Mouse (Mus musculus): ENCODE data around the gene Prrt2. TPM values are rescaled to one million over a fixed set of nuclear protein-coding genes. Genes with fewer than 3 reads are reported as not detected.
A peak's percentile ranks its signal among the peaks of the same experiment; 100 is the strongest.

Prrt2 gene
- polyA plus RNA-seq, 1 experiment = not detected

DNA sequence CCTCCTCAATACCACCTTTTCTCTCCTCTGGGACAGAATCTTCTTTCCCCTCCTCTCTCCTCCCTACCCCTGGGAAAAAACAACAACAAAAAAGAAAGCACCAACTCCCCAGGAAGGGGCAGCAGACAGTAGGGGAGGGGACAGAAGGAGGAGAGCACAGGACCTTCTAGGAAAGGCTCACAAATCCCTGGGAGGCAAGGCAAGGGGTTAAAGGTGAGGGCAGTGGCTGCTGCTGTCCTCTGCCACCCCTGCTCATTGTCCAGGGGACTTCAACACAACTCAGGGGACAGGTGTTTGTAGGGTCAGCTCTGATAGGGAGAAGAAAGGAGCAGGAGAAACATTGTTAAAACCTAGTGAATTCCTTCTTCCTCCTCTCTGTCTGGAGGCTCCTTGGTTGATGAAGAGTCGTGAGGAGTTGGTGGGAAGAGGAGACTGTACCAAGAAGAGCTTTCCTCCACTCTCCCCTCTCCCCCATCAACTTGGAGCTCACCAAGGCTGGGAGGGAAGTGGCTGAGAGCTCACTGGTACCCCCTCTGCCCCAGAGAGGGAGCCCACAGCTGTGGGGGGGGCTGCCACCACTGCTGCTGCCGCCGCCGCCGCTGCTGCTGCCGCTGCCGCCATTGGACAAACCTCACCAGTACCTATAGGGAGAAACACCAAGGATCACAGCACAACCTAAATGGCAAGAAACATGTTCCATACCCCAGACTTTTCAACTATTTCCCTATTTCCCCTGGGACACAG, 1.7 kb upstream of the Prrt2 start:
- WGBS = 72% methylated on average over 7 of the region's 7 CpGs
- TF ChIP-seq CTCF (IDR thresholded peaks at IDR 0.05; ENCODE audit: insufficient read depth, low read depth, low read length) = no peak
- TF ChIP-seq POLR2A (IDR thresholded peaks at IDR 0.05; ENCODE audit: insufficient read depth, low read depth, low read length) = no peak
- Histone ChIP-seq H3K27ac (ENCODE audit: insufficient read depth, low read depth, low read length) (no peak overlapping the region), H3K4me3 (ENCODE audit: insufficient read depth, low read depth, low read length) (no peak overlapping the region), H3K4me1 (ENCODE audit: control insufficient read depth, insufficient read depth, low read length) (peaks cover 64% of the 10 kb centered on the region)

DNA sequence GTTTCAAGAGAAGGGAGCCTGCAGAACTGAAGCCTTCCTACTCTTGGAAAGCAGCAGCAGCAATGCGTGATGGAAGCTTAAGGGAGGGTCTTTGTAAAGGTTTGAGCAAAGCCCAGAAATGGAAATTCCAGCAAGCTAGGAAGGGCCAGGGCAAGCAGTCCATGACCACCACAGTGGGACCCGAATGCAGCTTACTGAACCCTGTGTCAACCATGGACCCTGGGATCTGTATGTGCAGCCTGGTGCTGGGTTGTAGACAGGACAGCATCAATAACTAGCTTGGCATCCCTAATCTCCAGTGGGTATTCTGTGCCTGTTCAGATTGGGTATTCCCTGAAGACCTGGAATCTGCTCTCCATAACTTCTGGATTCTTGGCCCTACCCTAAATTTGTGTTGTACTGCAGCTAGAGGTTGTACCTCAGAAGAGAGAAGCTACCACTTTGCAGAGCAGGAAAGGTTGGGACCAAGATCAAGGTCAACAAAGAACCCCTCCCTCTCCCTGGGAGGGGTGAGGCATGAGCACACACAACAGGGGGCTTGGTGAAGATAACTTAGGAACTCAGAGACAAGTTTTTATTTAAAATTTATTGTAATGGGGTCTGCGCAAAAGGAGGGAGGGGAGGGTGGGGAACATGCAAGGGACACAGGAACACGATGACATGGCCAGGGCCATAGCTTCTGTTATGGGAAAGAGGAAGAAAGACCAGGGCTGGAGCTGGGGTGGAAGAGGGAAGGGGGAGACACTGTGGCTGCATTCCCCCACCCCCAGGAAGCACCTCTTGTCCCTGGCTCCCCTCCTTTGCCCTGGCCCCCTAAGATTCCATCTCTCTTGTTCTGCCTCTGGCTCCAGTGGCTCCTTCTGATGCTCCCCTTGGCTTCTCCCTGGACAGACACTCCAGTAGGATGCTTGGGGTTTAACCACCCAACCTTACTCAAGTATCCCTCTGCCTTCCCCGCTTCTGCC, 834 bp upstream of the Prrt2 start:
- TF ChIP-seq POLR2A (IDR thresholded peaks at IDR 0.05; ENCODE audit: insufficient read depth, low read depth, low read length) (no peak), CTCF (IDR thresholded peaks at IDR 0.05; ENCODE audit: insufficient read depth, low read depth, low read length) (no peak)
- Histone ChIP-seq H3K4me1 (ENCODE audit: control insufficient read depth, insufficient read depth, low read length) (peaks cover 67% of the 10 kb centered on the region), H3K4me3 (ENCODE audit: insufficient read depth, low read depth, low read length) (peak overlapping the region; percentile 61), H3K27ac (ENCODE audit: insufficient read depth, low read depth, low read length) (peak overlapping the region; percentile 60)
- WGBS = 33% methylated on average over 5 of the region's 5 CpGs

GRCm38 (mm10) chr7:127020491-127020890, 520 bp downstream of the Prrt2 start:
- Histone ChIP-seq H3K27ac (ENCODE audit: insufficient read depth, low read depth, low read length) (peak overlapping the region; percentile 56), H3K4me3 (ENCODE audit: insufficient read depth, low read depth, low read length) (peak overlapping the region; percentile 61), H3K4me1 (ENCODE audit: control insufficient read depth, insufficient read depth, low read length) (peaks cover 71% of the 10 kb centered on the region)
- WGBS = 15% methylated on average over 5 of the region's 5 CpGs
- TF ChIP-seq POLR2A (IDR thresholded peaks at IDR 0.05; ENCODE audit: insufficient read depth, low read depth, low read length) = no peak
- no peak for TF ChIP-seq CTCF (IDR thresholded peaks at IDR 0.05; ENCODE audit: insufficient read depth, low read depth, low read length)

DNA sequence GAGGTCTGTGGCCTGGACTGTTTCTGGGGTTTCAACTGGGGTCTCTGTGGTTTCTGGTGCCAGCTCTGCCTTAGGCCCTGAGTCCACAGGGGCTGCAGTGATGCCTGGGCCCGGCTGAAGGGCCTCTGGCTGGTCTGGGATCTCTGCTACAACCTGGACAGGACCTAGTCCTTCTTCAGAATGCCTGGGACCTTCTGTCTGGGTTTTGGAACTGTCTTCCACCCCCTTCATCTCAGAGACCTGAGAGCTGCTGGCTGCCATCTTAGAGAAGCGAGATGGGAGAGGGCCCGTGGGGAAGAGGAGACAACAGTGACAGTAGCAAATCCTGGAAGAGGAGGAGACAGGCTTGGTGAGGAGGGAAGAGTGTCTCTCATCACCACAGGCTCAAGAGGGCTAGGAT, 980 bp downstream of the Prrt2 start:
- H3K4me3 ChIP-seq (ENCODE audit: insufficient read depth, low read depth, low read length) = peak overlapping the region; percentile 61
- TF ChIP-seq CTCF (IDR thresholded peaks at IDR 0.05; ENCODE audit: insufficient read depth, low read depth, low read length) (no peak), POLR2A (IDR thresholded peaks at IDR 0.05; ENCODE audit: insufficient read depth, low read depth, low read length) (no peak)
- peaks cover 71% of the 10 kb centered on the region for H3K4me1 ChIP-seq (ENCODE audit: control insufficient read depth, insufficient read depth, low read length)
- peak overlapping the region; percentile 56 for H3K27ac ChIP-seq (ENCODE audit: insufficient read depth, low read depth, low read length)
- WGBS = 36% methylated on average over 3 of the region's 3 CpGs

- H3K4me1 ChIP-seq (ENCODE audit: control insufficient read depth, insufficient read depth, low read length) = peaks cover 70% of the 10 kb centered on the region
- TF ChIP-seq POLR2A (IDR thresholded peaks at IDR 0.05; ENCODE audit: insufficient read depth, low read depth, low read length) = no peak
- TF ChIP-seq CTCF (IDR thresholded peaks at IDR 0.05; ENCODE audit: insufficient read depth, low read depth, low read length) = no peak
- peak overlapping the region; percentile 56; the same call in 1 of the 2 replicates for H3K27ac ChIP-seq (ENCODE audit: insufficient read depth, low read depth, low read length)
- peak overlapping the region; percentile 61 for H3K4me3 ChIP-seq (ENCODE audit: insufficient read depth, low read depth, low read length)
- 57% methylated on average over 14 of the region's 14 CpGs for WGBS
These were observed 1.6 kb downstream of the Prrt2 start for GRCm38 (mm10) chr7:127019306-127019960.

DNA sequence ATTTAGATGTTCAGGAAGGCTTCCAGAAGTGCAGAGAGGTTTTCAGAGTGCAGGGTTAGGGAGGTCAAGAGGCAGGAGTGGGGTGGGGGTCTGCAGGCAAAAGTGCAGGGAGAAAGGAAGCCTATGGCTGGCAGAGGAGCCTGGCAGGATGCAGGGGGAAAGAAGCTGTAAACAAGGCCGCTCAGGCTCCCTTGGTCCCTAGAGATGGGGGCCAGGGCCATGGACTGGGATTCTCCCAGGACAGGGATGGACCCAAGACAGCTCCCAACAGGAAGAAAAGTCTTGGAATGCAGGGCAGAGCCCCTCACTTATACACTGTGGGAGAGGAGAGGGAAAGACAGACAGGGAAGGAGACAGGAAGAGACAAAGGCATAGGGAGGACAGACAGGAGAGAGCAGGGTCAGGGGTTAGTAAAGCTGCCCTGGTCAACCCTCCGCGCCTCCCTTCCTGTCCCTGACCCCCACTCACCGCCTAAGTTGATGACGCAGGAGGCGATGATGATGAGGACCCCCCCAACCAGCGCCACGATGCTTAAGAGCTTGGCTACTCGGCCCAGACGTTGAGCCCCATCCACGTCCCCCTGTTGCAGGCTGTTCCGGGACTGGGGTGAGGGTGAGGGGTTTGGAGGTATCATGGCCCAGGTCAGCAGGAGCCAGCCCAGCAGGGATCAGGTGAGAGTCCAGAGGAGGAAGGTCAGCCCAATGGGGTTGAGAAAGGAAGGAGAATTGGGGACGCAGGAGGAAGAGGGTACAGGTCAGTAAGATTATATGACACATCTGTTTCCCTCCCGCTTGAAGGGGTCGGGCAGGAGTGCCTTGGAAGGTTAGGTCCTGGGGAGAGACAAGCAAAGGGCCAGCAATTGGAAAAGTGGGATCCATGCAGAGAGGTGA, 2.4 kb downstream of the Prrt2 start:
- WGBS = 82% methylated on average over 15 of the region's 15 CpGs
- TF ChIP-seq CTCF (IDR thresholded peaks at IDR 0.05; ENCODE audit: insufficient read depth, low read depth, low read length) (no peak), POLR2A (IDR thresholded peaks at IDR 0.05; ENCODE audit: insufficient read depth, low read depth, low read length) (no peak)
- Histone ChIP-seq H3K4me1 (ENCODE audit: control insufficient read depth, insufficient read depth, low read length) (peaks cover 70% of the 10 kb centered on the region), H3K4me3 (ENCODE audit: insufficient read depth, low read depth, low read length) (peak overlapping the region; percentile 61; the same call in 1 of the 2 replicates), H3K27ac (ENCODE audit: insufficient read depth, low read depth, low read length) (0 out of 2 replicates have a peak overlapping the region, but pooled peaks have one; percentile 6)

- TF ChIP-seq POLR2A (IDR thresholded peaks at IDR 0.05; ENCODE audit: insufficient read depth, low read depth, low read length) (no peak), CTCF (IDR thresholded peaks at IDR 0.05; ENCODE audit: insufficient read depth, low read depth, low read length) (no peak)
- H3K4me3 ChIP-seq (ENCODE audit: insufficient read depth, low read depth, low read length) = no peak overlapping the region
- 0 out of 2 replicates have a peak overlapping the region, but pooled peaks have one; percentile 6 for H3K27ac ChIP-seq (ENCODE audit: insufficient read depth, low read depth, low read length)
- WGBS = 28% methylated on average over 6 of the region's 6 CpGs
- H3K4me1 ChIP-seq (ENCODE audit: control insufficient read depth, insufficient read depth, low read length) = peaks cover 67% of the 10 kb centered on the region
These were observed 3.1 kb downstream of the Prrt2 start for GRCm38 (mm10) chr7:127017950-127018345.
